Mouse (Mus musculus) liver, adult 2 months (tissue): ENCODE measurements at regions not wholly inside any gene's neighbourhood (a gene's known extent, or its start where the extent isn't known, plus 50 kb on each side); places are given as distances from the start of the nearest gene placed in this dataset.

Experiments
- CTCF ChIP-seq: fragments of 200-500 bp; IDR thresholded peaks from 2 replicates; pipeline ENCODE4 v1.5.1; 2011; ENCODE audit warnings: low read depth, low read length, control low read depth
- POLR2A ChIP-seq: fragments of 200-500 bp; IDR thresholded peaks from 2 replicates; pipeline ENCODE4 v1.6.1; 2011; ENCODE audit warnings: low read length, control low read depth; ENCODE audit not compliant: insufficient read depth; ENCODE audit errors: extremely low read depth

GRCm38 (mm10) chr1:83717056-83717455 is 309.1 kb upstream of the Sphkap start:
- TF ChIP-seq CTCF (peak; percentile 31; the same call in 1 of the 2 replicates), POLR2A (no peak)
